Mouse (Mus musculus) erythroblast, embryonic 14.5 days (primary cell): Measurements from ENCODE around the gene Sdhd. TPM values are rescaled to one million over a fixed set of nuclear protein-coding genes. Genes with fewer than 3 reads are reported as not detected.

Experiments used
- H3K27me3 ChIP-seq: 2 replicates; pipeline ENCODE4 v1.6.1; 2012; ENCODE audit warnings: inconsistent platforms; ENCODE audit not compliant: control insufficient read depth
- H3K36me3 ChIP-seq: 2 replicates; pipeline ENCODE4 v1.6.1; 2012; ENCODE audit warnings: mild to moderate bottlenecking, inconsistent platforms; ENCODE audit not compliant: control insufficient read depth
- H3K4me1 ChIP-seq: 2 replicates; pipeline ENCODE4 v1.6.1; 2012; ENCODE audit warnings: inconsistent platforms; ENCODE audit not compliant: control insufficient read depth
- H3K4me3 ChIP-seq: replicated peaks from 2 replicates; pipeline ENCODE3; 2012; ENCODE audit warnings: moderate library complexity, mild to moderate bottlenecking, inconsistent platforms
- H3K9me3 ChIP-seq: 2 replicates; pipeline ENCODE4 v1.6.1; 2012; ENCODE audit warnings: low read length, inconsistent platforms, mixed read lengths; ENCODE audit not compliant: control insufficient read depth
- GATA1 ChIP-seq: IDR thresholded peaks from 2 replicates; pipeline ENCODE4 v1.6.1; 2012; ENCODE audit warnings: low read length, inconsistent platforms, mixed read lengths
- TAL1 ChIP-seq: IDR thresholded peaks from 3 replicates; pipeline ENCODE4 v1.6.1; 2012; ENCODE audit warnings: low read length, inconsistent platforms, mixed read lengths
- polyA plus RNA-seq: library from polyadenylated mRNA; stranded (reverse); fragments of >175 nt; gene quantifications from 2 replicates; pipeline ENCODE4 v1.2.3, GENCODE M21; 2012

Gene Sdhd
- polyA plus RNA-seq, 1 experiment: 1.3 TPM

DNA sequence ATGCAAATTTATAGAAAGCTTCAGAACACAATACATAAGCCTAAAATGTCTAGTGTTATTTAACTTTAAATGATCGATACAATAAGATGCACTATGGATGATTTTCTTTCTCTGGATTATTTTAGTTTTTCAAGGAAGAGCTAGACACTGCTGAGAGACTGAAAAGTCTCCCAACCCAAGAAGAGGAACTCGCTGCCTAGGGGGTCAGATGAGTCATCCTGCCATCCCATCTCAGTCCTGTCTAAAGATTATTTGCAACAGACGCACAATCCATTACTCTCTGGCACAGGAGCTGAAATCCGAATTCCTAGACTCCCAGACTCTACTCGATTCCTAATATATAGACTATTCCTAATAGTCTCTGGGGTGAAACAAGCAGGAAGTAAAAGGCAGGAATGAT lies 51.4 kb downstream of the Sdhd start:
- no peaks in the 10 kb centered on the region for H3K36me3 ChIP-seq
- no peaks in the 10 kb centered on the region for H3K4me1 ChIP-seq
- H3K4me3 ChIP-seq: no peak overlapping the region
- H3K9me3 ChIP-seq: no peaks in the 10 kb centered on the region
- TF ChIP-seq GATA1 (no peak), TAL1 (no peak)
- H3K27me3 ChIP-seq: no peaks in the 10 kb centered on the region; the same call in 1 of the 2 replicates

DNA sequence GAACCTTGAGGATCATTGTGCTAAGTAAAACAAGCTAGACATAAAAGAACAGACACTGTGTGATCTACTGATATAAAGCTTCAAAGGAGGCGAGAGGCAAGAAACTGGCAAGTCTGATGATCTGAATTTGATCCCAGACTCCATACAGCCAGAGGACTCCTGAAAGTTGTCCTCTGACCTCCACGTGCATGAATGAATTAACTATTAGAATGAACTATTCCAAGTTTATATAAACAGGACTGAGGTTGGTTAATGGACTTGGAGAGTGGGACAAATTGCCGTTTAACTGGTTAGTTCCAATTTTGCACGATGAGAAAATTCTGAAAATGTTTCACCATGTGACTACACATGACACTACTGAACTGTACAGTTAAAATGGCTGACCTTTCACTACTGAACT lies 54.7 kb downstream of the Sdhd start:
- Histone ChIP-seq H3K9me3 (no peaks in the 10 kb centered on the region), H3K4me3 (no peak overlapping the region), H3K4me1 (no peaks in the 10 kb centered on the region), H3K27me3 (no peaks in the 10 kb centered on the region), H3K36me3 (no peaks in the 10 kb centered on the region)
- TF ChIP-seq GATA1: no peak
- TF ChIP-seq TAL1: no peak

DNA sequence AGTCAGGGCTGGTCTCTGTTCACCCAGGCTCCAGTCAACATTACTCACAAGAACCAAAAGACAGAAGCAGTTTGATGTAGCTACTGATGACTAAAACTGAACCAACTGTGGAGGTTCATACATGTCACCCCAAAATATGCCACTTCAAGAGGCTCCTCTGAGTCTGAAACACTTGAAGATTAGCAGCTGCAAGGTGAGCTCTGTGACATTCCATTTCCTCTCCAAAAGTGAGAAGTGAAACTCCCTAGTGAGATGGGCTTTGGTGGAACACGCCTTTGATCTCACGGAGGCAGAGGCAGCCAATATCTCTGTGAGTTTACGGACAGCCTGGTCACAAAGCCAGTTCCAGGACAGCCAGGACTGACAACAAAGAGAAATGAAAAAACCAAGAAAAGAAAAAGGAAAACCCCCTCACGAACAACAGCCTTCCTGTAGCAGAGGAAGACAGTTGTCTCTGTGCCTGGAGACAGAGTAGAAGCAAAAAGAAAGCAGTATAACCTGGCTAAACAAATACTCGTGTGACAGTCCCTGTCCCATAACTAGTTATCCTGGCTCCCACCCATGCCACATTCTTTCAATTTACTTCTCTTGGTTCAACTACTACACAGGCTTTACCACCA lies 55.6 kb downstream of the Sdhd start:
- Histone ChIP-seq H3K4me1 (no peaks in the 10 kb centered on the region), H3K36me3 (no peaks in the 10 kb centered on the region), H3K9me3 (no peaks in the 10 kb centered on the region), H3K4me3 (no peak overlapping the region), H3K27me3 (no peaks in the 10 kb centered on the region)
- no peak for TF ChIP-seq GATA1
- no peak for TF ChIP-seq TAL1

Other genes with a start within 250 kb of the Sdhd start
- gene Plet1, start 109.3 kb downstream of the Sdhd start, polyA plus RNA-seq: not detected in 2 replicates
- 0.35 and 0.37 TPM in 2 replicates for gene Pts, start 75.1 kb downstream of the Sdhd start, polyA plus RNA-seq
- 0.09 TPM in 1 of 2 replicates, not detected in the other for gene Il18, start 49.0 kb downstream of the Sdhd start, polyA plus RNA-seq
- not detected in 2 replicates for gene Bco2, start 48.6 kb downstream of the Sdhd start, polyA plus RNA-seq
- not detected in 2 replicates for gene Tex12, start 42.5 kb downstream of the Sdhd start, polyA plus RNA-seq
- gene Timm8b, start 98 bp upstream of the Sdhd start, polyA plus RNA-seq: 3.3 and 4.0 TPM in 2 replicates
- gene Pih1d2, start 13.5 kb upstream of the Sdhd start, polyA plus RNA-seq: 0.18 TPM in 1 of 2 replicates, not detected in the other
- 0.12 and 0.25 TPM in 2 replicates for gene Nkapd1, start 13.7 kb upstream of the Sdhd start, polyA plus RNA-seq
- 1.2 and 1.3 TPM in 2 replicates for gene Dlat, start 56.0 kb upstream of the Sdhd start, polyA plus RNA-seq
- not detected in 2 replicates for gene Dixdc1, start 135.7 kb upstream of the Sdhd start, polyA plus RNA-seq
- gene 2310030G06Rik, start 142.7 kb upstream of the Sdhd start, polyA plus RNA-seq: not detected in 2 replicates
- not detected in 2 replicates for gene Cryab, start 147.5 kb upstream of the Sdhd start, polyA plus RNA-seq
- gene Hspb2, start 148.5 kb upstream of the Sdhd start, polyA plus RNA-seq: not detected in 2 replicates
- 0.13 and 0.22 TPM in 2 replicates for gene Fdxacb1, start 164.4 kb upstream of the Sdhd start, polyA plus RNA-seq
- 0.22 and 0.31 TPM in 2 replicates for gene Alg9, start 171.2 kb upstream of the Sdhd start, polyA plus RNA-seq
- gene 1110032A03Rik, start 171.7 kb upstream of the Sdhd start, polyA plus RNA-seq: 0.38 and 0.41 TPM in 2 replicates
- gene Ppp2r1b, start 241.5 kb upstream of the Sdhd start, polyA plus RNA-seq: 0.75 and 0.92 TPM in 2 replicates